In genomic region chr9:43822206-43822605, GRCm38 (mm10) we compare ENCODE assay signal across 9 mouse cellular contexts.
"Had no signal": no experiment of that assay in that cellular context is flagged by ENCODE, and none has a peak within 500 bp of the region (broad histone marks: within the 10 kb centered on the region; RNA-seq: fewer than 3 reads in every experiment).

No protein-coding gene starts in this region.

- DNase-seq: lung, adult 18-20 months; lung, embryonic 14.5 days; lung, postnatal 10 days; lung, postnatal 4 days; midbrain, embryonic 14.5 days; right cerebral cortex, postnatal 14 days; thymus, adult 2 months; thymus, postnatal 25 days; thymus, postnatal 4 days had no signal
